Mouse (Mus musculus) cerebellum, adult 2 months (tissue): ENCODE data around the gene Fam163b. TPM values are rescaled to one million over a fixed set of nuclear protein-coding genes. Genes with fewer than 3 reads are reported as not detected.
A peak's percentile ranks its signal among the peaks of the same experiment; 100 is the strongest.

ENCODE experiments used
- DNase-seq, 2 experiments: peaks; one replicate each; pipeline ENCODE4 v3.0.0; 2021
- H3K27ac ChIP-seq: fragments of 200-500 bp; 2 replicates; pipeline ENCODE4 v1.5.1; 2012; ENCODE audit warnings: low read length, control low read depth, inconsistent platforms; ENCODE audit not compliant: insufficient read depth
- H3K27me3 ChIP-seq: fragments of 200-500 bp; 2 replicates; pipeline ENCODE4 v1.6.1; 2012; ENCODE audit warnings: inconsistent platforms, mild to moderate bottlenecking, low read length, moderate library complexity; ENCODE audit not compliant: control insufficient read depth, insufficient read depth
- H3K4me1 ChIP-seq: fragments of 200-500 bp; 2 replicates; pipeline ENCODE4 v1.6.1; 2011; ENCODE audit warnings: low read length; ENCODE audit not compliant: control insufficient read depth, insufficient read depth
- H3K4me3 ChIP-seq: fragments of 200-500 bp; replicated peaks from 2 replicates; pipeline ENCODE3; 2011; ENCODE audit warnings: mild to moderate bottlenecking, low read depth, low read length, control low read depth; ENCODE audit not compliant: insufficient read depth
- CTCF ChIP-seq: fragments of 200-500 bp; IDR thresholded peaks from 2 replicates; pipeline ENCODE4 v1.5.1; 2011; ENCODE audit warnings: low read depth, mild to moderate bottlenecking, control low read depth, low read length, moderate library complexity, borderline replicate concordance; ENCODE audit not compliant: insufficient read depth
- POLR2A ChIP-seq: fragments of 200-500 bp; IDR thresholded peaks from 2 replicates; pipeline ENCODE4 v1.6.1; 2011; ENCODE audit warnings: low read length, control low read depth, borderline replicate concordance; ENCODE audit not compliant: insufficient read depth
- WGBS: fragments of 180-500 bp; shearing (Covaris S2); methylation state at CpG from one replicate; pipeline ENCODE4 v1.1.7; 2018; 5-methylcytosine and 5-hydroxymethylcytosine counted together
- polyA plus RNA-seq: library from polyadenylated mRNA; depleted of rRNA; stranded (reverse); fragments of >200 nt; gene quantifications from 2 replicates; pipeline ENCODE4 v1.2.3, GENCODE M21; 2012

Gene Fam163b
- polyA plus RNA-seq, 1 experiment: 24.3 TPM

GRCm38 (mm10) chr2:27125979-27126378 is 16.3 kb downstream of the Fam163b start:
- peak in 1 of 2 experiments; percentile 41 for DNase-seq

GRCm38 (mm10) chr2:27123121-27123520 is 19.2 kb downstream of the Fam163b start:
- DNase-seq: no peak
- no peak overlapping the region for H3K27ac ChIP-seq
- WGBS: 95% methylated on average over 4 of the region's 4 CpGs
- H3K4me1 ChIP-seq: peaks cover 9% of the 10 kb centered on the region; the same call in 1 of the 2 replicates
- no peak overlapping the region for H3K4me3 ChIP-seq
- TF ChIP-seq POLR2A (no peak), CTCF (no peak)
- H3K27me3 ChIP-seq: no peaks in the 10 kb centered on the region

More at GRCm38 (mm10) chr2:27125979-27126378, 16.3 kb downstream of the Fam163b start:
- Histone ChIP-seq H3K4me1 (peaks cover 9% of the 10 kb centered on the region; the same call in 1 of the 2 replicates), H3K4me3 (no peak overlapping the region), H3K27me3 (no peaks in the 10 kb centered on the region), H3K27ac (no peak overlapping the region)
- 53% methylated on average over 10 of the region's 10 CpGs for WGBS
- TF ChIP-seq CTCF (peak; percentile 80), POLR2A (no peak)

- no peak for DNase-seq
- Histone ChIP-seq H3K4me1 (peaks cover 9% of the 10 kb centered on the region; the same call in 1 of the 2 replicates), H3K27ac (no peak overlapping the region), H3K27me3 (no peaks in the 10 kb centered on the region), H3K4me3 (no peak overlapping the region)
- 64% methylated on average over 9 of the region's 9 CpGs for WGBS
- no peak for TF ChIP-seq CTCF
- TF ChIP-seq POLR2A: no peak
These were observed 19.7 kb downstream of the Fam163b start for GRCm38 (mm10) chr2:27122578-27122977.

GRCm38 (mm10) chr2:27121626-27122355 is 20.5 kb downstream of the Fam163b start:
- H3K27ac ChIP-seq: no peak overlapping the region
- WGBS: 10% methylated on average over 9 of the region's 9 CpGs
- H3K4me3 ChIP-seq: no peak overlapping the region
- peak; percentile 35 to 43 for DNase-seq
- peaks cover 9% of the 10 kb centered on the region; the same call in 1 of the 2 replicates for H3K4me1 ChIP-seq
- H3K27me3 ChIP-seq: no peaks in the 10 kb centered on the region
- TF ChIP-seq CTCF: no peak
- no peak for TF ChIP-seq POLR2A

DNA sequence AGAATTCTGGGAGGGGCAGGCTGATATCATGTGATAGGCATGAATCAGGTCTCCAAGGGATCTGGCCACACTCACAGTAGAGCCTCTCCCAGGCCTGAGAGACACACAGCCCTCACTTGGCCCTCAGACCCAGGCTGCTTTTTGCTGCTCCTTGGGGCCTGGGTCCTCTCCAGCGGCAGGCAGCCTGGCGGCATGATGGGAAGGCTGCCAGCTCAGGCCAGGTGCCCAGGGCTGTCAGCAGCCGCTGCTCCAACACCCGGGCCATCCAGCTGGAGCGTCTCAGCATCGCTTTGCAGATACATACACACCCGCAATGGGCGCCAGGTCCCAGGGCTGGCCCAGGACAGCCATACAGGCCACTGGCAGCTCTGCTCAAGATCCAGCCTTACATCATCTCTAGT is 22.1 kb downstream of the Fam163b start:
- no peak for DNase-seq
- Histone ChIP-seq H3K27me3 (no peaks in the 10 kb centered on the region), H3K27ac (no peak overlapping the region), H3K4me1 (peaks cover 9% of the 10 kb centered on the region; the same call in 1 of the 2 replicates), H3K4me3 (no peak overlapping the region)
- TF ChIP-seq POLR2A: no peak
- no peak for TF ChIP-seq CTCF
- WGBS: 67% methylated on average over 8 of the region's 8 CpGs

DNA sequence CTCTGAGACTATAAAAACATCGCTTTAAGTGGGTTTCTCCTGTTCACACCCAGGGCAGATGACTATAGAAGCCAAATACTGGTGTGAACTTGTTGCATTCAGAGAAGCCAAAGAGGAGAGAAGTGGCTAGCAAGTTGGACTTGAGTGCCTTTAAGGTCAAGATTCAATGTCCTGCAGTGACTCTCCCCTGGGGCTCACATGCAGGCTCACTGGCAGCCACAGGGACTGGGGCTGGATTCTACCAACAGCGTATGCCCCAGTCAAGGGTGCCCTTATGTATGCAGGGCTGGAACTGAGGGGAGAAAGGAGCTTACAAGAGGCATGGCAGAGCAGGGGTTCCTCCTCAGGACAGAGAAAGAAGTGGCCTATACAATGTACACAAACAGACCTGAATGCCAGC is 22.5 kb downstream of the Fam163b start:
- H3K4me1 ChIP-seq: peaks cover 9% of the 10 kb centered on the region; the same call in 1 of the 2 replicates
- no peak for DNase-seq
- H3K4me3 ChIP-seq: no peak overlapping the region
- no peaks in the 10 kb centered on the region for H3K27me3 ChIP-seq
- WGBS: 97% methylated on average over 2 of the region's 2 CpGs
- no peak for TF ChIP-seq POLR2A
- no peak for TF ChIP-seq CTCF
- no peak overlapping the region for H3K27ac ChIP-seq

DNA sequence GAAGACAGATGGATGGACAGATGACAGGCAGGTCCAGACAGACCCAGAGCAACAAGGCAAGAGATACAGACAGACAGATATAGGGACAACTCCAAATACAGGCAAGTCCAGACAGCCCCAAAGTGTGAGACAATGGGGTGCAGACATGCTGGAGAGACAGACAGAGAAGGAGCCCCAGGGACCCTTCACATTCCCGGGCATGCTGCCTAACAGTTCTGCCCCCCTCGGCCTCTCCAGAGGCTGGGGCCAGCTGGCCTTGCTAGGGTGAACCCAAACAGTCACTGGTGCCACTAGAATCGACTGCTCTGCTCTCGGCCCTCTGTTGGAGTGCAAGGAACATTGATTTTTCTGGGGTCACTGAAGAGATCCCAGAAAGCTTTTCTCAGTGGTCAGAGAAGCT is 23.8 kb downstream of the Fam163b start:
- H3K4me1 ChIP-seq: peaks cover 9% of the 10 kb centered on the region; the same call in 1 of the 2 replicates
- no peak for TF ChIP-seq CTCF
- H3K27ac ChIP-seq: no peak overlapping the region
- WGBS: 53% methylated on average over 4 of the region's 4 CpGs
- H3K27me3 ChIP-seq: no peaks in the 10 kb centered on the region
- no peak for DNase-seq
- no peak overlapping the region for H3K4me3 ChIP-seq

DNA sequence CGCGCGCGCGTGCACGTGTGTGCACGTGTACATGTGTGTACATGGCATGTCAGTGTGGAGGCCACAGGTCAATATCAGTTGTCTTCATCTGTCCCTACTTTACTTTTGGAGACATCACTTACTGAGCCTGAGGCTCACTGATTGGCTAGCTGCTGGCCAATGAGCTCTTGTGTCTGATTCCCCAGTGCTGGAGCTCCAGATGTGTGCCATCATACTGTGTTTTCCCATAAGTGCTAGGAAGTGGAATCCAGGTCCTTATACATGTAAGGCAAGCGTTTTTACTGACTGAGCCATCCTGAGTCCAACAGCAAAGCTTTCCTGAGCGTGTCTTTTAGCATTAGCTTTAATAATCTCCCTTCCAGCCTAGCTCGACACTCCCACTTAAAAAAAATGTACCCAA is 28.1 kb downstream of the Fam163b start:
- DNase-seq: no peak
- WGBS: 92% methylated on average over 10 of the region's 10 CpGs
- Histone ChIP-seq H3K4me3 (no peak overlapping the region), H3K4me1 (peaks cover 7% of the 10 kb centered on the region), H3K27ac (no peak overlapping the region), H3K27me3 (no peaks in the 10 kb centered on the region)
- TF ChIP-seq POLR2A (no peak), CTCF (no peak)
